Mouse (Mus musculus) layer of hippocampus, postnatal 14 days (tissue): ENCODE data around the gene Slc25a13. TPM values are rescaled to one million over a fixed set of nuclear protein-coding genes. Genes with fewer than 3 reads are reported as not detected.

Source experiments
- DNase-seq, 2 experiments: peaks; one replicate each; pipeline ENCODE4 v3.0.0; 2021 to 2022; ENCODE audit warnings: low spot score in 2 of 2, mixed read lengths in 1 of 2
- total RNA-seq, 2 experiments: library from RNA; stranded (reverse); gene quantifications; 2 replicates each; pipeline ENCODE4 v1.2.3; 2021

The Slc25a13 gene
- total RNA-seq, 2 experiments from 2014 or later, result 2.2 to 3.0 TPM

DNA sequence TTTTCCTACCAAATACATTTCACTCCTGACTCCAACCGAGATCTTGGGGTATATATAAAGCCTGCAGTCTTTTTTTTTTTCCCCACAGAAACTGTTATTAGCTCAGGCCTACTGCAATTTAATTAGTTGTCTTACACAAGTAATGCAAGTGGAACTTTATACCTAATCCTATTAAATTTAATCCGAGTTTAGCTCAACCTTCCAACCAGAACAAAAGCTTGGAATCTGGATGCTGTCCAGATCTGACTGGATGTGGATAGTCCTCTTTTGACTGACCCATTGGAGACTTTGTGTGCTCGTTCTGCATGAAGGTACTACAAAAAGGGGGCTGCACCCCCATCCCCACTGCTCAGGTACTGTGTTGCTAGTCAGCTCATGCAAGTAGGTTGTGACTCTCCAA, 163.0 kb downstream of the Slc25a13 start:
- no peak for DNase-seq

DNA sequence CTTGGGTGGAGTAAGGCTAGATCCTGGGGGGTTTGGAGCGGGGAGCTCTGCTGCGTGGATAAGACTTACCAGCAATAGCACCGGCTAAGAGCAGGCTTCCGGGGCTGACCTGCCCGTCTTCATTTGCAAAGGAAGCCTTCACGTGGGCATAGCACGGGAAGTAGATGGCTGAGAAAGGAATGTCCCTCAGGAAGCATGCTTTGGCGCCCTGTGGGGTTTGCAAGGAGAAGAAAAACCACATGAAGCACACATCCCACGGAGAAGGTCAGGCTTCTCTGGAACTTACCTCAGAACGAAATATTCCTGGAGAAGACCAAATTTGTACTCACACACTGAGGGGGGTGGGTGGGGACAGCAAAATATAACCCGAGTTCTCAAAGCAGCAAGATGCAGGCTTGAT, 164.3 kb downstream of the Slc25a13 start:
- no peak for DNase-seq

DNA sequence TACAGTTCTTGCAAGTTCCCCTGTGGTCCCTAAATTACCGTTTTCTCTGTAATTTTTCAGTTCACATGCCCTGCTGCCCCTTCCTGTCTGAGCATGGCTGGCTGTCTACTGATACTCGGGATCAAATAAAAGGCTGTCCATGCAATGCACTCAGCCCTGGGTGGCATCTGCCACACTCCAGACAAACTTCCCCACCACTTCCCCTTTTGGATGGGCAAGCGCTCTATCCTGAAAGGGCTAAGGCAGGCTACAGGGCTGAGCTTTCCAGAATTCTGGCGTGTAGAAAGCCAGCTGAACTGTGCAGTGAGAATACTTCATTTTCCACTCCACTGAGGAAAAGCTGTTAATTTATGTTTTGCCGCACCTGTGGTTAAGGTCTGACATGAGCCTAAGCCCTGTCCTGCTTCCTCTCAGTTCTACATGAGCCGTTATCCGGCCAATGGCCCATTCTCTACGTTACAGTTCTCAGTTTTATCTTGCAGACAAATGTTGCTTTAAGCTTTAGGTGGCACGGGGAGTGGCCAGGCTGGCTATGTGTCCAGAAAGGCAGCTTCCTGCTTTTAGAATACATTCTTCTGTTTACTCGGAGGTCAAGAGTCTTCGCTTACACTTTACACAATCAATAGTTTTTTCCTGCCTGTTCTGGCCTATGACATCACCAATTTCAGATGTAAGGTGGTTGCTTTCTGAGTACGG, 170.1 kb downstream of the Slc25a13 start:
- DNase-seq, result no peak

DNA sequence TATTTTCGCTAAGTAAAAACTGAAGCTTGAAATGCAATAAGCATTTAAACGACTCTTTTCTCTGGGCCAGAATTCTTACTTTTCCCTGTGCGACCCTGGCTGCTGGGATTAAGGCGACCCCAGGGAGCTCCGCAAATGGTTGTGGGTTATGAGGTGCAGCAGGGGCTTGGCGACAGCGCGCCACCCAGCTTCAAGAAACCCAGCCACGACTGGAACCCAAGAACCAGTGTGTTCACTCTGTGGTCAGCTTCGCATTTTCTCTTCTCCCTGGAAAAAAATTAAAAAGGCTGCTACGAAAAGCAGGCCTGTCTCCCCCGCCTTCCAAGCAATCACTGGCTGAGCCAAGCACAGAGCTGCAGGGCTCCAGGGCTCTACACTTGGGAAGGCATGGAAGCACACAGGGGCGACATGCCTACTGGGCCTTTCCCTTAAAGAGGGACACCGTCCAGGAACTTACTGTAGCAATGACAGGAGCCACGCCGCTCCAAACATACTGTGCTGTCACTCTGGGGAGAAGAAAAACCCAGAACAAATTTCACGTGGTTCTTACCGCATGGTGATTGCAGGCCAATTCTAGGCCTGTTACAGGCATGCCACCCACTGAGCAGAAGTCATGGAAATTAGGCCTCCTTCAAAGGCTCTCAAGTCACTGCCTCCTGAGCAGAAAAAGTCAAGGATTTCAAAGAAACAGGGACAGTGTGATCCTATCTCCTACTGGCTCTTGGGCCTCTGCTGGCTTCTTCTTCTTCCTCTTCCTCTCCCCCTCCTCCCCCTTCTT, 178.0 kb downstream of the Slc25a13 start:
- DNase-seq, result no peak

DNA sequence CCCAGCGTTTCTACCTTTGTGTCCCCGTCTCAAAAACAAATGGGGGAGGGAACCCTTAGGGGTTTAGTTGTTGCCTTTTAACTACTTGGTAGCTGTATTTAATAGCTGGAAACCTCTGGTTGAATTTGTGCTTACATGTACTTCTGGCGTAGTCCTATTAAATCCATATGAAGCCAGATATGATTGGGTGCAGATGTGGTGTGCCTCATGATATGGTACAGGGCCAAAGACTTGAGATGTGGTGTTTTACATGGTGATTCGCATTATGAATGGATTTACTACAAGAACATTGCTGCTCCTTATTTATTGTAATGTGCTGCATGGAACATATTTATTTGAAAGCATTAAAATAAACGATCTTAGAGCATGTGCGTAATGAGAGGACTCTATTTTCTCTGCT, 189.3 kb downstream of the Slc25a13 start:
- DNase-seq, result no peak

DNA sequence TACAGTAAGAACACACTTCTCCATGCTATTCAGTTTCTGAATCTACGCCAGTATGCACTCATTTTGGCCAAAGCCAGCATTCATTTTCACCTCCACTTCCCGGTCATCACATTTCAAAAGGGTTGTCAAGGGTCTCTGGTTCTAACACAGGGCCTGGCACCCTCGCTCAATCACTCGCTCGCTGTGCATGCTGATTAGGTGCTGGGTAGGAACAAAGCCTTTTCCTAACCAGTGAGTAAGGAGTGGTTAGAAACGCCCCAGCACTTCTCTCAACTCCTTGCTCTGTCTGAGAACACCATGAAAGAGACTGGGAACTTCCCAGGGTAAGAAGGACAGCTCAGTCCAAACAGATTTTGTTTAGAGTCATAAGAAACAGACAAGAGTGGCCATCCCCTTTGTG, 193.0 kb downstream of the Slc25a13 start:
- no peak for DNase-seq

DNA sequence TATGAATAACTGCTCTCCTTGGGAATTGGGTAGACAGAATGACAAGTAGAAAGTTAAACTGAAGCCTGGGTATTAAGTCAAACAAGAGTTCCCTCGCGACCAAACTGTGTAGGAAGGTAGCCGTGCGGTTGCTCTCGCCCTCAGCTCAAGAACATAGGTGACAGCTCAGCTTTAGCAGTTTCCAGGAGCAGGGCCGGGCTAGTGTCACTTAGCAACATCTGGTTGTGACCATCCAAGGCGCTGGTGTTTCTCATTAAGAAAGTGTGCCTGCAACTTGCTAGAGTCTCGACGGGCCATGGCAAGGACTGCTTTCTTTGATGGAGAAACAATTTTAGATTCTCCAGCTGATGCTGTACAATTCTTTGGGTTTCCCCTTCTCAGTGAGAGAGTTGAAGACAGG, 200.0 kb downstream of the Slc25a13 start:
- no peak for DNase-seq

DNA sequence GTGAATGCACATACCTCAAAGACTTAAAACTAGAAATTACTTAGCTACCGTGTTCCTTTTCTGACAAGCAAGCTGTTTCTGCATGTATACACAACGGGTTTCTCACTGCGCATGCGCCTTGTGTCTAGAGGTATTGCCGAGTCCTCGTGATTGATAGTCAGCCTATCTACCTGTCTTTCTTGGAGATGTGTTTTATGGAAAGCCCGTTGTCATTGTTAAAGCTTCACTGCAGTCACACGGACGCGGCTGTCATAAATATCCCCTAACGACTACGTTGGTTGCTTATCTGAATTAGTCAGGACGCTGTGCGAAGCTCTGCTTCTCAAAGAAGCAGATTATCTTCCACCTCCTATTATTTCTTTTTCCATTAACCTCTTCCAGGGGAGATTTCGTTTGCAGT, 201.4 kb downstream of the Slc25a13 start:
- no peak for DNase-seq

DNA sequence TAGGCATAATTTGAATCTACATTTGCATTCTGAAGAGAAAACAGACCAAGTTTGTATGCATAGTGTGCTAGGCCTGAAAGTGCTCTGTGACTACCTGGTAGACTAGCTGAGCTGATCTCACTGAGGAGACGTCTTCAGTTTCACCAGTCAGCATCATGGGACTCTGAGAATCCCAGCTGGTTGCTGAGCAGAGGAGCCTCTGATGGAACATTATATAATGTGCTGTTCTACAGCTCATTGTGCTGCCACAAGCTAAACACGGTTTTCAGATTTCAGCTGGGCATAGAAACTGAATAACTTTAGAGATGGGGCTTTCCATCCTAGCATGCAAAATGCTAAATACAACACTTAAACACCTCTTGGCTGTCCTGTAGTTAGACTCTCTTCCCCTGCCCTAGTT, 205.6 kb downstream of the Slc25a13 start:
- DNase-seq, result no peak

DNA sequence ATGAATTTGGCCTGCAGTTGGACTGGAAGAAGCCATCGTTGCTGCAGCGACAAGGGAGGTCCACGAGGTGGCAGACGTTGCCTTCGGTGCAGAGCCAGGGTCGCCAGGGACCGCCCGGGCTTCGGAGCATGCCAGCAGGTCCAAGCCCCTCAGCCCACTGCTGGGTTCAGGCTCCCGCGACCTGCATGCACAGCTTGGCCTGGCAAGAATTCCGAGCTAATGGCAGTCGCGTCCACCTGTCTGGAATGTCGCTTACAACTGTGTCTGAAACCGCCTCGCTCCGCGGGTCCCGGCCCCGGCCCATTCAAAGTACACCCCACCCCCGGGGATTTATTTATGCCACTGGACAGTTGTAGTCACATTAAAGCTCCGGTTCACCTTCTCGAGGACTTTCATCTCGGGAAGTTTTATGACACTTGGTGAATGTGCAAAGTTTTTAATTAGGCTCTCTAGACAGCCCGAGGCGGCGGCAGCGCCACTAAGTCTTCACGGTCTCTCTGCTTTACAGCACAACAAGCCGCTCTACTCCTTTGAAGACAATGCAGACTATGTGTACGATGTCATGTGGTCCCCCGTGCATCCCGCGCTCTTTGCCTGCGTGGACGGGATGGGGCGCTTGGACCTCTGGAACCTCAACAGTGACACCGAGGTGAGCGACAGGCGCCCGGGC, 211.1 kb downstream of the Slc25a13 start:
- DNase-seq, result peak; percentile 74 to 84

DNA sequence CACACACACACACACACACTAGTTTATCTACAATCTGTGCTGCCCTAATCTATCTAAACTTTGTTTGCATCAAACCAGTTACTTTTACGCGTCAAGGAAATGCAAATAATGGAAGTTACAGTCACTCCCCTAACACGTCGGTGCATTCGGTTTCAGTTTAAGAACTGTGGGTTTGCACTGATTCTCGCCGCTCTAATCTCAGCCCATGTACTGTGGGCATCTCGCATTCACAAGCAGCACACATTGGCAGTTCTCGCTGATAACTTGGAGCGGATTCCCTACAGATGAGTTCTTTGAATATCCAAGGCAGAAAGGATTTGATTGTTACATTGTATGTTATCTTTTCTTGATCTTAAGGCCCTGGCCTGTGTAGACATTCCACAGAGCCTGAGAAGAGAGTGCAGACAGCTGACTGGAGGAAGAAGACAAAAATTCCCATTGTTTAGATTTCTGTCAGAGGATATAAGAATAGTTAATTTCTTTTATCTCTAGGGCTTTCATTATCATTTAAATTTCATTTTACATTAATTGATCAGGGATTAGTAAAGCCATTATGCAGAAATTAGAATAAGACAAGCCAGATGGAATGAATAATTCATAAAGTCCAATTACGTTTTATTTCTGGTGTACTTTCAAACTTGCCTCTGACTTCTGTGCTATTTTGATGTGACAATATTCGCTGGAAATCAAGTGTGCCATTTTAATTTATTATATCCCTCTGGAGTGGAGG, 212.1 kb downstream of the Slc25a13 start:
- no peak for DNase-seq

DNA sequence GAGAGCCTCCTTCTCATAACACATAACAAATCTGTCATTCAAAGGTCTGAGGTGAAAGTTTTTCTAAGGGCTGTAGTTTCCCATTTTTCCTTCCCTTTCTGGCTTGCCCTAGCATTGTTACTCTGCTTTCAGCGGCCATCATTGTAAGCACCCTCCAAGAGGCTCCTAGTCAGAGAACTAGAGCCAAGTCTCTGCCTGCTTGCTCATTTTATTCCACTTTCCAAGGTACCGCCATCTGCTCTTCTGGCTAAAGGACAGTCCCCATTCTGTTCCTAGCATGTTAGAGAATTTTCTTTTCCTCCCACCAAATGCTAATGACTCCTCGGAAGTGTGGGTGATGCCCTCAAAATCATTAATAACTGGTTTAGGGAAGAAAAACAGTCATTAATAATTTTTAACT, 214.9 kb downstream of the Slc25a13 start:
- no peak for DNase-seq

DNA sequence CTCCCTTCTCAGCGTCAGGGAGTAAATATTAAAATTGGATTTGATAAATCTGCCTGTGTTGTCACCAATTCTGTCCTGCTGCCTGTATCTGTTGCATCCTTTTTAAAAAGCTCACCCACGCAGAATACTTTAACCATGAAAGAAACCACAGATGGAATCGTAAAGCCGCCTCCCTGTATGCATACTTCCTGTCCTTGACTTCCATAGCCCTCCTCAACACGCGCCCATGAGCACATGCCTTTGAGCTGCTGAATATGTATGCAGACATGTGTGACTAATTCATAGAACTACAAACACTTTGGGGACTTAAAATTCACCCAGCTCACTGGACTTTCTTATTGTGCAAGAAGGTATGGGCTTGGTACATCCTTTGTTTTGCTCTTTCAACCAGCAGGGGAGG, 219.4 kb downstream of the Slc25a13 start:
- DNase-seq, result no peak

DNA sequence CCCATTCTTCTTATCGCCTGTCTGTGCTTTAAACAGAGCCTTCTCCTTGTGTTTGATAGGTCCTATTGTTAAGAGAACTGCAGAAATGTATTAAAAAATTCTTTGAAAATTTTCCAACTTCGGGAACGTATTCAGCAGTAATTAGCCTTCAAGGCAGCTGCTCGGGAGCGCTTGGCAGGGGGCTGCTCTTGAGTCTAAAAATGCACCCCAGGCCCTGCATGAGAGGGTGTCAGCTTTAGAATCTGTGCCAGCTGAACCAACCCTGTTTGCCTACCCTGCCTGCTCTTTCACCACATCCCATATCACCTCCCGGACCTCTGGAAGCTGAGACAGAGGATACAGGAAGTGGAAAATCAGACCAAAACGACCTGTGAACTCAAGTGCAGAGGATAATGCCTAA, 223.9 kb downstream of the Slc25a13 start:
- DNase-seq, result peak in 1 of 2 experiments; percentile 21

DNA sequence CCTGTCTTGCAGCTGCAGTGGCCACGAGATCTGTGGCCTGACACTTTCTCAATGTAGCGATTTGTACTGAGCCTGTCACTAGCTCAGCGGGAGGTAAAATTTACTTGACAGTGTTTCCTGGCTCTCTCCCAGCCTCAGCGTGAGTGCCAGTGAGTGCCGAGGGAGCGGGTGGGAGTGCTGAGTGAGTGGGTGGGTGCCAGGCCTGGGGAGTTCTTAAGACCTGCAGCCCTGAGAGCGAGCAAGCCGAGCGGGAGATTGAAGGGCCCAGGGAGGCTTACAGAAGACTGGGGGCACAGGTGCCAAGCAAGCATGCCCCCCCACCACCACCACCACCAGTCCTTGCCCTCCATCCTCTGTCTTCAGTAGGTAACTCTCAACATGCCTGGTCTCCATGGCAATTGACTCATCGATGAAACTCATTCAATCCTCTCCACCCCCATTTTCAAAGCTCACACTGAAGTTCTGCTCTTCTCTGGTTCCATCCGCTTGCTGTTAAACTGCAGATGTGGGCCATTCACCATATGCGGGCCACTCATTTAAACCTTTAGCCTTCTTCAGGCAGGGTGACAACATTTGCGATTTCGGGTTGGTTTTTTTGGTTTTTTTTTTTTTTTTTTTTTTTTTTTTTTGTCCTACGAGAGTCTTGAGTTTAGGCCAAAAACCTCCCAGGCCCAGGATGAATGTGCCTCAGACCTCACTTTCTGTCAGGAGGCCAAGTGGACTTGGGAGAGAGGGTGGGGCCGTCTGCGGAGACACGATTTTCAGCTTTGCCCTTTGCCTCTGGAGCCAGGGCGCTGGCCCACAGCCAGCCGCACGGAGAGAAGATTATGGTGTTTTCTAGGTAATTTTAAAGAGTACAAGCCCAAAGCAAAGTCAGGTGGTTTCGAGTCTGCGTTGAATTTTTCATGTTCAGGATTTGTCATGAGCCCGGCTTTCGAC, 224.9 kb downstream of the Slc25a13 start:
- peak; percentile 37 to 47 for DNase-seq

DNA sequence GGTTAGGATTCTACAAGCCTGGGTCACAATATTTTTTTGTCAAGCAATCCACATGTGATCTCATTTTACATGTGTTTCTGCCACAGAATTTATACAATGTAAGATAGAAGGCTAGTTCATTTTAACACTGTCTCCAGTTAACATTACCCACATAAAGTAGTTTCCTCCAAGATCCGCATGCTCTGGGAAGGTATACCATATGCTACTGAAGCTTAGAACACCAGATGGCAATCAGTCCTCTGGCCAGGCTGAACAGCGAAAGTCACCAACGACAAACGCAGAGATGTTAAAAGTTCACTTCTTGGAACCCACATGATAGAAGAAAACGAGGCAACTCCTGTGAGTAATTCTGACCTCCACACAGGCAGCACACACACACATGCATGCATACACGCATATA, 225.7 kb downstream of the Slc25a13 start:
- DNase-seq, result no peak
